Mouse (Mus musculus): Measurements from ENCODE around the gene Ank3. TPM values are rescaled to one million over a fixed set of nuclear protein-coding genes. Genes with fewer than 3 reads are reported as not detected.

Ank3 gene
- total RNA-seq, 1 experiment from 2014 or later: 1.6 TPM

GRCm38 (mm10) chr10:69635910-69636656, 237.5 kb downstream of the Ank3 start:
- ATAC-seq (ENCODE audit: extremely low read depth, insufficient number of reproducible peaks, low FRiP score, poor library complexity, severe bottlenecking): no peak

- ATAC-seq (ENCODE audit: extremely low read depth, insufficient number of reproducible peaks, low FRiP score, poor library complexity, severe bottlenecking): no peak
Observed at GRCm38 (mm10) chr10:69639138-69639537, 240.6 kb downstream of the Ank3 start.

GRCm38 (mm10) chr10:69640617-69641016, 242.0 kb downstream of the Ank3 start:
- ATAC-seq (ENCODE audit: extremely low read depth, insufficient number of reproducible peaks, low FRiP score, poor library complexity, severe bottlenecking): no peak

GRCm38 (mm10) chr10:69643481-69643880, 244.9 kb downstream of the Ank3 start:
- ATAC-seq (ENCODE audit: extremely low read depth, insufficient number of reproducible peaks, low FRiP score, poor library complexity, severe bottlenecking): no peak

DNA sequence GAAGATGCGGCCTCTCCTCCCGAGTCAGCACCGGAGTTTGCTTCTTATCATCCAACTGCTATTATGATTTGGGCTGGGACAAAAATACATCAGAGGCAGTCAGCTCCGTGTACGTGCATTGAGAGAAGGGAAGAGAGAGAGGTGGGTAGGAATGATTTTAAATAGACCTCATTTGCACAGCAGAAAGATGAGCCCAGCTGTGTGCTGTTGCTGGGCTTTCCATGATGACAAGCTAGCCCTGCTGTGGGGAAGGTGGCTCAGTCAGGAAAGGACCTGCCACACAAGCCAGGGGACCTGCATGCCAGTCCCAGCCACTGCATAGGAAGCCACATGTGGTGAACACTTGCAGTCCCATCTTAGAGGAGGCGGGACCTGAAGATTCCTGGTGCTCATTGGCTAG, 245.4 kb downstream of the Ank3 start:
- ATAC-seq (ENCODE audit: extremely low read depth, insufficient number of reproducible peaks, low FRiP score, poor library complexity, severe bottlenecking): no peak

DNA sequence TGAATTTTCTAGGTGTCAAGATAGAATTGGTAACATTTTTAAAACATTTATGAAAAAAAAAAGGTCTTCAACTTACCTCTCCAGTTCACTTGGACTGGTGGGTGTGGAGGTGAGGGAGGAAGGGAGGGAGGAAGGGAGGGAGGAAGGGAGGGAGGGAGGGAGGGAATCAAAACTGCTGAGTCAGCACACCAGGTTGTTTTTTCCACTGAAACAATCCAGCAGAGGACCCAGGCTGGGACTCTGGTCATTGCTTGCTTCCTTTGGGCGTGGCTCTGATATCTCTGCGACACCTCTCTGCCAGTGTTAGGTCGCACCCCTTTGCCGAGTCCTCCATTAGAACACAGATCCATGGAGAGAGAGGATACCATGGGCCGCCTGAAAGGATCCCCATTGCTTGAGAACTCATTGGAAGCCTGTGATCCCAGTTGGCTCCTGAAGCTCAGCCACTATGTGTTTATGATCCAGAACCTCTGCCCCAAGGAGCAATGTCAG, 246.8 kb downstream of the Ank3 start:
- no peak for ATAC-seq (ENCODE audit: extremely low read depth, insufficient number of reproducible peaks, low FRiP score, poor library complexity, severe bottlenecking)

- no peak for ATAC-seq (ENCODE audit: extremely low read depth, insufficient number of reproducible peaks, low FRiP score, poor library complexity, severe bottlenecking)
Observed at GRCm38 (mm10) chr10:69645929-69646328, 247.4 kb downstream of the Ank3 start.

DNA sequence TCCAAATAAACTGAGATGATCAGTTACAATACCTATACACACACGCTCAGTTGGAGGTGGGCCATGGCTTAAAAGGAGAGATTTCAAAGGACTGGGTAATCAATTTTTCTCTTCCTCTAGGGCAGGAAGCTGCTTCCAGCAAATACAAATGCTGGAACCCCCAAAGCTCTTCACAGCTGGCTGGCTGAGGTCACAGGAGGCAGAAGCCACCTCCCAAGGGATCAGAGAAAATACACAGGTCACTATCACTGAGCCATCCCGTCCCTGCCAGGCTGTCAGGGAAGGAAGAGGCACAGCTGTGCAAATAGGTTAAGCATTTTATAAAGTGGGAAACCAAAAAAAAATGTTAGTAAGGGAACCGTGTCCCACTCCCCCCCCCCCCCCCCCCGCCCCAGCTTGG, 251.5 kb downstream of the Ank3 start:
- ATAC-seq (ENCODE audit: extremely low read depth, insufficient number of reproducible peaks, low FRiP score, poor library complexity, severe bottlenecking): no peak

- no peak for ATAC-seq (ENCODE audit: extremely low read depth, insufficient number of reproducible peaks, low FRiP score, poor library complexity, severe bottlenecking)
Observed at GRCm38 (mm10) chr10:69652660-69653059, 254.1 kb downstream of the Ank3 start.

DNA sequence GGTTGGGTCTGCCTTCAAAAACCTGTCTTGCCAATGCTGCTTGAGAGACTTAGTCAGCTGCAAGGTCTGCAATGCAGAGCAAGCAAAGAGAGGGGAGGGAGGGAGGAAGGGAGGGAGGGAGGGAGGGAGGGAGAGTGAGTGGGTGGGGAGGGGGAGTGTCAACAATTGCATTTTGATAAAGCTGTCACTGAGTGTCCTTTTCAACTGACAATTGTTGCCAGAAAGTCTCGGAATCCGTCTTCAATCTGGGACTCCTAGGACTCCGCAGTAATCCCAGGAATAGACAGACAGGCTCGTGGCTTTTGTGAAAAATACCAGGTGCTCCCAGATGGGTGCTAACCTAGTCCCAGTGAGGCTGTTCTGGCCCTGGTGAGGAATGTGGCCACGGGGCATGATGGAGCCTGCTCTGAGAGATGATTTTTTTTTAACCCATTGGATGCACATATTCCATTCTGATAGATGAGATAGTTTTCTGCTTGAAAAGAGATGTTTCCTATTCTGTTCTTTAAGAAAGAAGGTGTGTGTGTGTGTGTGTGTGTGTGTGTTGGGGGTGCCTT, 254.6 kb downstream of the Ank3 start:
- no peak for ATAC-seq (ENCODE audit: extremely low read depth, insufficient number of reproducible peaks, low FRiP score, poor library complexity, severe bottlenecking)

DNA sequence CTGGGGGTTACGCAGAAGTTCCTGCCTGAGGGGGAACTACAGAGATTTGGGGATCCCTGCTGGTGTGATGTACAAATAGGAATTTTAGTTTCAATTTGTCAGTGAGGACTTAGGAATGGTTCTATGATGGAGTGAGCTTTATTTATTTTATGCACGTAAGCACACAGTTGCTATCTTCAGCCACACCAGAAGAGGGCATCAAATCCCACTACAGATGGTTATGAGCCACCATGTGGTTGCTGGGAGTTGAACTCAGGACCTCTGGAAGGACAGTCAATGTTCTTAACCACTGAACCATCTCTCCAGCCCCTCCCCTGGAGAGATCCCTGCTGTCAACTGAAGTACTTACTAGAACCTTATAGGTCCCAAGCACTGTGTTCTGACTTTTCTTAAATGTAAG, 255.6 kb downstream of the Ank3 start:
- no peak for ATAC-seq (ENCODE audit: extremely low read depth, insufficient number of reproducible peaks, low FRiP score, poor library complexity, severe bottlenecking)

DNA sequence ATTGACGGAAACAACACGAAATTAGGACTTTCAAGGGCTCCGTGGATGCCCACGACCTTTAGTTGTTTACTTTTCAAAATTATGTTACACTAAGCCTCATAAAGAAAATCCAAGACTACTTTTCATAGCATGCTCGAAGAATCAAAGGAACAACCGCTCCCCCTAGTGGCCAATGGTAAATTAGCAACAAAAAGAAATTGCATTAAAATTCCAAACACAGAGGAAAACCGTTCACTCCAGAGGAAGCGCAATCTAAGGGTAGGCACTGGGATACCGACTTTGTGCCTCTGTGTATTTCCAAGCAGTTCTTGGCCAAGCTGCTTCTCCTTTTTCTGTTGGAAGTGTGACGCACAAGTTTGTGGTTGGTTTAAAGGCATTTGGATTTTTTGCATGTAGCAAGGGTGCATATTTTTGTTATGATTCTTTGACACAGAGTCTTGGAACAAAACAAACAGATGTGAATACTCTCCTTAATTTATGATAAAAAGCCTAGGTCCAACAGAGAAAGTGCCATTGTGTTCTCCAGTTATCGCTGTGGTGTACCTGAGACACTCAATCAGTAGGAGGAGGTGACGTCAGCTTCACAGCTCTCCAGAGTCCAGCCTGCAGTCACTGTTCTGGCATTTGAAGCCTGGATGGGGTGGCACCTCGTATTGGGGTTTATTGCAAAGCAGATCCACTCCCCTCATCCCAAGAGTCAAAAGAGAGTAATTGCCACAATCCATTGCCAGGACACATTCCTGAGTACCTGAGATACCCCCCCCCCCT, 256.5 kb downstream of the Ank3 start:
- no peak for ATAC-seq (ENCODE audit: extremely low read depth, insufficient number of reproducible peaks, low FRiP score, poor library complexity, severe bottlenecking)

- no peak for ATAC-seq (ENCODE audit: extremely low read depth, insufficient number of reproducible peaks, low FRiP score, poor library complexity, severe bottlenecking)
Observed at GRCm38 (mm10) chr10:69656321-69656720, 257.7 kb downstream of the Ank3 start.

GRCm38 (mm10) chr10:69659818-69660217, 261.2 kb downstream of the Ank3 start:
- ATAC-seq (ENCODE audit: extremely low read depth, insufficient number of reproducible peaks, low FRiP score, poor library complexity, severe bottlenecking): no peak

GRCm38 (mm10) chr10:69662338-69662737, 263.8 kb downstream of the Ank3 start:
- no peak for ATAC-seq (ENCODE audit: extremely low read depth, insufficient number of reproducible peaks, low FRiP score, poor library complexity, severe bottlenecking)

- no peak for ATAC-seq (ENCODE audit: extremely low read depth, insufficient number of reproducible peaks, low FRiP score, poor library complexity, severe bottlenecking)
Observed at GRCm38 (mm10) chr10:69667482-69667881, 268.9 kb downstream of the Ank3 start.

GRCm38 (mm10) chr10:69670496-69670895, 271.9 kb downstream of the Ank3 start:
- no peak for ATAC-seq (ENCODE audit: extremely low read depth, insufficient number of reproducible peaks, low FRiP score, poor library complexity, severe bottlenecking)

GRCm38 (mm10) chr10:69670959-69671358, 272.4 kb downstream of the Ank3 start:
- no peak for ATAC-seq (ENCODE audit: extremely low read depth, insufficient number of reproducible peaks, low FRiP score, poor library complexity, severe bottlenecking)

DNA sequence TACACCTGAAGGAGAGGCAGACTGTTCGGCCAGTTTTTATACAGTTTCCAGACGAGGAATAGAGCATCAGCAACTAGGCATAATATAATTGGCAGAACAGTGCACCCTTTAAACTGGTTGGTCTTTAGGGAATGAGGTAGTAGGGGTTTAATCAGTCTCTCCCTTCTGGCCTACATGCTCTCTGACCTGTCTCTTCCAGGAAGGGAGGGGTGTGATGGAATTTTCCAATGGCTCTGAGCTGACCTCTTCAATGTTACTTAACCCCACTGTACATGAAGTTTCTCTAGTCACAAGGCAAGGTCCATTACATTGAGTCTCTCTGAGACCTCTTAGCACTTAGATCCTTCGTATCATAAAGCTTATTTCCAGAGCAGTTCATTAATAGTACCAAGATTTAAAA, 272.9 kb downstream of the Ank3 start:
- ATAC-seq (ENCODE audit: extremely low read depth, insufficient number of reproducible peaks, low FRiP score, poor library complexity, severe bottlenecking): no peak

DNA sequence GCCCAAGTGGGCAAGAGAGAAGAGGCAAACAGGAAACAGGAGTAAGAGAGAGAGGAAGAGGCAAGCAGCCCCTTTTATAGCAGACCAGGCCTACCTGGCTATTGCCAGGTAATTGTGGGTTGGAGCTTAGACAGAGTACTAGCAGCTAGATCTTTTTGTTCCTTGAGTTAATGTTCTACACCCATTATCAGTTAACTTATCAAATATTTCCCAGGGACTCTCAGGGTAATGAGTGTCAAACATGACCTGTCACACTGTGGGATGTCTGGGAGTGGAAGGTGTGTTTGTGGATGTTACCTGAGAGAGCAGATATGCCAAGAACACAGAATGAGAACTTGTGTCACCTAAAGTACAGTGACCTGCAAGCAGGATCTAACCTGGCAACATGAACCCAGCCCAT, 274.0 kb downstream of the Ank3 start:
- no peak for ATAC-seq (ENCODE audit: extremely low read depth, insufficient number of reproducible peaks, low FRiP score, poor library complexity, severe bottlenecking)

Data from neutrophil, adult 5-6 weeks (primary cell).